Mouse (Mus musculus) hindlimb bud, embryonic 11.5 days (tissue): ENCODE measurements around the gene Rad51b.

Experiments
- DNase-seq: peaks from one replicate; pipeline ENCODE4 v3.0.0-alpha.2; 2012; ENCODE audit warnings: low read depth, low spot score; ENCODE audit errors: extremely low spot score

Gene Rad51b

DNA sequence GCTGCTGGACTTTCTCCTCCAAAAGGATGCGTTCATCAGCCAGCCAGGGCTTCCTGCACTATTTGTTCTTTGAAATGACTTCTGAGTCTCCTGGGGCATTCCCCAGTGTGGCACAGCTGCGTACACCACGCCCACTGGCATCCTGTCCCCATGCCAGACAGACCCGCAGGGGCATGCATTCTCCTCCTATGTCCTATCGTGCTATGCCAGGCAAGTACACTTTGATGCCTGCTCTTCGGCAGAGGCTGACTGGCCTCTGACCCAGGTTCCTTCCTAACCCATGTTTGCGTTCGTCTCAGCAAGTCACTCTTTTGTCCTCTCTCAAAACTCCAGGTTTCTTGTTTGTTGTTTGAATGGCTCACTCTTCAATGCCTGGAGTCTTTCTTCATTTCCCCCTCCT is 454.7 kb downstream of the Rad51b start:
- no peak for DNase-seq

DNA sequence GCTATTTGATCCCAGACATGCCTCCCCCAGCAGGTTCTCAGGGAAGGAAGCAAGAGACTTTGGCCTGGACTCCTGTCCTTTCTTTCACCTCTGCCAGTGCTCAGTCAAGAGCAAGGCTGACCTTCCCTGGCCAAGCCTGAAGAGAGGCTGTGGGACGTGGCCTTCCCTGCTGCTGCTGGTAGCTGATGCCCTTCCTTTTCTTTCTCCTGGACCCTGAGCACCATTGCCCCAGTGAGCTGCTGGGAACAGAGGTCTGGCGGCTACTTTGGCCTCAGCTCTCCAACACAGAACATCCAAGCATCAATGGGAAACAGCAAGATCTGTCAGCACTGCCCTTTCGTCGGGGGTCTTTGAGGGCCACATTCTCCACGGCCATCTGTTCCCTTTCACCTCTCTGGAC is 455.1 kb downstream of the Rad51b start:
- DNase-seq, result no peak

DNA sequence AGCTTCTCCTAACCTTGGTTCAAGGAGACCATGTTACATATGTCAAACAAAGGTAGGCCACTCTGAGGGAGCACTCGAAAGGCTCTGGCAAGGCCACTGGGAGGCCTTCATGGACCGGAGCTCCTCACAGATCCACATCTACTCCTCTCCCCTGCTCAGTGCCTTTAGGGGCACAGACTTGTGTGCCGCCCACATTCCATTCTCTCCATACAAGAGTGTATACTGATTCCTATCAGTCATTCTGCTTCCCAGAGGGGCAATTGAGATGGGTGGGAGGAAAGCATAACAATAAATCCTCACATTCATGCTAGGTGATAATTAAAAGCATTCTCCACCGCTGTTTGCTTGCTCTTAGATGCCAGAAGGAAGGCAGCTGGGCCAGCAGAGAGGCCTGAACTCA is 458.5 kb downstream of the Rad51b start:
- no peak for DNase-seq

DNA sequence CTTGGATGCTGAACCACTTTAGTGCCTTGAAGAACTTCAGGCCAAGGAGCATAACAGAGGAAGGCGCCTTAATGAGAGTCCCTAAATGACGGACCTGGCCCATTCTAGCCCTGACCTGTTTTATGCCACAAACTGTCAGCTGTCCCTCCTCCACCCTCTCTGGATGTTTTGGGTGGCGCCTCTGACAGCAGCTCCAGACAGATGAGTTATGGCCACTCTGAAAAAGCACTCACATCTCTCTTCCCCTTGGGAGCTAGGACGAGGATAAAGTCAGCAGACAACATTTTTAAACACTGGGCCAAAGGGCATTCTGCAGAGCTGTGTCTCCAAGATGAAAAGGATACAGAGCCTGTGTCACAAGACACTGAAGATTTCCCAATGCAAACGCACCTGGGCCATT is 459.3 kb downstream of the Rad51b start:
- no peak for DNase-seq

DNA sequence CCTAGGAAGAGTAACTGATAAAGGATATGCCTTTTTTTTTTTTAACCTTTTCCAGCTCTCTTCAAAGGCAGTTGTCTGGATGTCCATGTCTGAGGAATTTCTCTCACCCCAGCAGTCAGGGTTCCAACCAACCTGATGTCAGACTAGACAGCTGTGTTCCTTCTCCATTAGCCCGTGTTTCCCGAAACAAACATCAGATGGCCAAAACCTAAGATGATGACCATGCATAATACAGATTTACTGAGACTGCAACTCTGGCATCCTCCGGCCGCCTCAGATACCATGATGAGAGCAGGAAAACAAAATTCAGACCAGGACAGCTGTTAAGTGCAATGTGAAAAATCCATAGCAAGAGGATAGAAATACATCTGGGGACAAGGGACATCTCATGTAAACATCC is 460.7 kb downstream of the Rad51b start:
- no peak for DNase-seq

DNA sequence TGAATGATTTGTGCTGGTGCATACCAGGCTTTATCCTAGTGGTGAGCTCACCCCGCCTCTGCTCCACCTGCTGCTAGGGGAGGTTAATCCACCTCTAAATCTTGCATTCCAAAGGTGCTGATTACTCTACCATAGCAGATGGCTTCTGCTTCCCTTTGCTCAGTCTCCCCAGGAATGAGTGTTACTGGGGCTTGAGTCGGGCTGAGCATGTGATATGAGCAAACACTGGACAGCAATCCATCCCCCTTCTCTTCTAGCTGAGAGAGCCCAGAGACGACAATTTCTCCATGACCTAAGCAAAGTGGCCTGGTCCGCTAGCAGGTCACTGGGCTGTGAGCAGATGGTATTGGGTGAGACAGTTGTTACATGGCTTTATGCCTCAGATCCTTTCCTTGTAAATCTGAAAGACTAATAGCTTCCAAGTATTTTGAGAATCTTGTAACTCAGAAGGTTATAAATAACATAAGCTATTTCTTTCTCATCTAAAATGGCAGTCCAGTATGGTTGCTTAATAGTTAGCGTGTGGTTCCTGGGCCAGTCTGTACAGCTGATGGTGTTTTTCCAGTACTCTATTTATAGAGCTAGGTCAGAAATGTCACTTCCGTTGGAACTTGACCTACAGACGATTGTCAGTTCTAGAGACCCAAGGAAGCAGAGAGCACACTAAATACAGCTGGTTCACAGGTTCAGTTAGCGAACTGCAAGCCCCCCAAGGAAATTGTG is 462.3 kb downstream of the Rad51b start:
- no peak for DNase-seq

DNA sequence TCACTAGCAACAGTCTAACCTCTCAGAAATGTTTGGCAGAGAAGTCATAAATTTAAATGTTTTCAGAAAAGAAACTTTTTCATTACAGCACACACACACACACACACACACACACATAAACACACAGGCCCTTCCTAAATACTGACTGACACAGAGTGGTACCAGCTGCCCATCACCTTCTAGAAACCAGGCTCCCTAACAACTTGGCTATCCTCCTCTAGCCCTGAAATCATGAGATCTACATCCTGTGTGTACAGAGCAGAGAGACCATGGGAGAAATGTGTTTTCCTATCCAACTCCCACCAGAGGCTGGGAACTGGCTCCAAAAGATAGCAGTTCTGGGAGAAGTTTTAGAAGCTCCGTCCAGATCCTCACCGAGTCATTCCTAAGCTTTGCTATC is 464.1 kb downstream of the Rad51b start:
- no peak for DNase-seq

DNA sequence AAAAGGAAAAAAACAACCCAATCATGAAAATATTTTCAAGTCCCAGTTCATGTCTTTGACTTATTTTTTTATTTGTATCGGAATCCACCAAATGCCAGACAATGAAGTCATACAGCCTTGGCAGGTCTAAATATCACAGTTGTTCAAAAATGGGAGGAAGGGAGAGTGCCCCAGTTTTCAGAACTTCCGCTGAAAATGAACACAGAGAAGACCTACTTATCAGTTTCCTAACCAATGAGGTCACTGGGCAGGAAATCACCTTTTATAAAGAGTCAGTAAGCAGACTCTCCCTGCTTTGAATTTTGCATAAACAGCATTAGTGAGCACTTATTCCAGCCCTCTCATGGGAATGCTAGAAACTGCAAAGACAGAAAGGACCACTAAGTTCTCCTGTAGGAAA is 465.0 kb downstream of the Rad51b start:
- DNase-seq, result no peak

DNA sequence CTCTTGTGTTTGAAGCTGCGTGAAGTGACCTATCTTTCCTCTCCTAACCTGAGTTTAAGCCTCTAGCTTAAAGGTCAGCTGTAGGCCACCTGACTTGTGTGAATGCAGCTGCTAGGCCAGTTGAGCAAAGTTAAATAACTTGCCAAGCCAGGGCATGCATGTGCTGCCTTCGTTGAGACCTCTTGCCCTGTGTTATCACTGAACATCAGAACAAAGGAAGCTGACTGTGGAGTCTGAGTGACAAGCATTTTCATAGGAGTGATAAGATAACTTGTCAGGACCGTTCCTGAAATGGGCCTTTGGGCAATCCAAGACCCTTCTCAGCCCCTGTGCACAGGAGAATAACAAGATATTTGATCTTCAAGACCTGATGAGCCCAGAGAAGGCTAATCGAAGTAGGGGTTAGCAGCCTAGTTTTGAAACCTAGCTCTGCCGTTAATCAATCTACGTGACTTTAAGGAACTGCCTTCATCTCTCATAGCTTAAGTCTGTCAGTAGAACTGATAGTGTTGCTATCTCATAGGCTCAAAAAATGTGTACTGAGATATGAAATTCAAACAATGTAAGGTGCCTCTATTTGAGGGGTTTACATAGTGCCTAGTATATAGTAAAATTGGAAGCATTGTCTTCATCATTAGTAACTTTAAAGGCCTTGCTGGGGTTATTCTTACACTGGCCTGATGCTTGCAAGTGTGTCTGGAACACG is 465.6 kb downstream of the Rad51b start:
- DNase-seq, result no peak

DNA sequence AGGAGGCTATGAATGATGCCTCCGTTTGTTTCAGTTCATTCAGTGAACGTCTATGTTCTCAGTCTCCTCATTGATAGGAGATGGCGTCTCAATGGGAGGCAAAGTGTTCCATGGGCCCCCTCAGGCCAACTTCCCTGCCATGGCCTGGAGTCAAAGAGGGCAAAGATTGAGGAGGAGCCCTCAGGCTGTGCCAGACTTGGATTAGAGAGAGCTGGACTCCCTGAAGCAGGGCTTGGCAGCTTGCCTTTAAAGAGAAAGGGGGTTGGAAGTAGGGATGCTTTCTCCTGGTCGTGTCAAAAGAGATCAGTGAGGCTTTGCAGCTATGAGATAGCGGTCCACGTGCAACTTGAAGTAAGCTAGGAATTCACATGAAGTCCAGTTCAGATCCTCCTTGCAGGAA is 469.0 kb downstream of the Rad51b start:
- DNase-seq, result no peak

DNA sequence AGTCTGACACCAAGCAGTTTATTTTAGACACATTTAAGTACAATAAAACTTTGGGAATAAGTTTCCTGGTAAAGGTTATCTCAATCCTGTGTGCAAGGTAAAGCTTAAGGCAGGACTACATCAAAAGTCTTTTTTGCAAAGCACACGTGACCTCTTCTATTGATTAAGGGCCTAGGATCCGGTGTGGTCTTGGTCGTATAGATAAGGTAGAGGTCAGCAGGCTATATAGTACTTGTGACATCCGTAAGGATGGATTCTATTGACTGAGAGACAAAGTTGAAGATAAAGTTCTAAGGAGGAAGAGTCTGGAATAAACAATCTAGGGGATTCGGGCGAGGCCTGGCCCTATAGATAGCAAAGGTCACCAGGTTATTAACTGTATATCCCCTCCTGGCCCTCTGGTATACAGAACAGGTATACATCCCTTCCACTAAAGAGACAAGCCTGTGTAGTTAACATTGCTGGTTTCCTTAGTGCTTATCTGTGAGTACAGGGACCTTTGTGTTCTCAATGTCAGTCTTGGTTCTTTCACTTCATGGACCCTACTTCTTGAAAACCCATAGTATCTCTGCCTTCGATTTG is 471.8 kb downstream of the Rad51b start:
- no peak for DNase-seq

DNA sequence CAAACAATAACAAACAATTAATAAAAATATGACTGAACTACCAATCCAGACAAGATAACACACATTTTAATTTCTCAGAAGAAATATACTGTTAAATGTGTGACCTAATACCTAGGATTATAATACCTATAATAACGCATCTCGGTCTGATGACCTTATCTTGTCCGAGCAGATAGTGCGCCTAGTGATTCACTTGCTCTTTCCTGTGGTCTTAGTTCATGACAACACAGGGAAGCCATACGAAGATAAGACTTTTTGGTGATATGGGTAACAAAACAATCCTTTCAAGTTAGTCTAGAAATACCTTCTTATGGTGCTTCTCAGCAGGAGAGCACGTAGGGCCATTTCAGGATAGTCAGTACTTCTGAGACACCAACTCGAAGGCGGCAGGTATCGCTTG is 472.7 kb downstream of the Rad51b start:
- DNase-seq, result no peak

DNA sequence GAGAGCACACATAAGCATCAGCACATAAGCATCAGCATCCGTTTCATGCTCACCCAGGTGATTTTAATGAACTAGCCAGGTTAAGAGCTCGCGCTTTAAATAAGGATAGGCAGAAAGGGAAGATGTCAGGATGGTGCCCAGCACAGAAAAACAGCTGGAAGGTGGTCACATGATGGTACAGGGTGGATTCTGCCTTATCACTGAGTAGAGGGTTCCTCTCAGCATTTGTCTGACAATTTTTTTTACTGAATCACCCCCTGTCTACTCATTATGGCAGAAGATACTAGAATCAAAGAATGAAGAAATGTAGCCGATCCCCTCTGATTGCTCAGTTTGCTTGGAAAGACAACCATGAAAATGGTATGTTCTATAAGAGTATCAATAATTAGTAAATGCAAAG is 474.1 kb downstream of the Rad51b start:
- no peak for DNase-seq

DNA sequence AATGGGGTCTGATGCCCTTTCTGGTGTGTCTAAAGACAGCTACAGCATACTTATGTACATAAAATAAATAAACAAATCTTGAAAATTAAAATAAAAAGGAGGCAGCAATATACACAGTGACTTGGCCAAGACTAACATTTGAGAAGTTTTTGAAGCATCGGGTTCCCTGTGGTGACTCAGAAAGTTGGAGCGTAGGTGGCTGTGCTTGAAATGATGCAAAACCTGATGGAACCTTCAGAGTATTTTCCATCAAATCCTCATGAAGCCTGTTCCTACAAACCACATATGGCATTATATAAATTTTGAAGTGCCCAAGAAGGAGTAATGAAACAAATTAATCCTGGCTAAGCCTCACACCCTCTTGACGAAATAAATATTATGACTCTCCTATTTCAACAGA is 474.7 kb downstream of the Rad51b start:
- DNase-seq, result no peak

DNA sequence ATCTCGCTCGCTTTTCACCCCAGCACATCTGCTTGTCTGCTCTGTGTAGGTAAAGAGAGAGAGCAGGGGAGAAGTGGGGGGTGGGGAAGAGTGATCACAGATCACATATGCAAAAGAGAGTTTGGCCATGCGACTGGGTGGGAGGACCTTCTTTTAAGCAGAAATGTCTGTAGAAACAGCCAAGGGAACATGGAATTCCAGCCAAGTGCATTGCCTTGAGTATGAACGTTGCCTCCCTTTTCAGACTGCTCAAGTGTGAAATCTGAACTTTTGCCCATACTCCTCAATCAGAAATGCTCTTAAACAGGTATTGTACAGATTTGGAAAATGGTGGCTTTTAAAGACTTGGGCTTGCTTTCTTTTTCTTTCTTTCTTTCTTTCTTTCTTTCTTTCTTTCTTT is 476.2 kb downstream of the Rad51b start:
- DNase-seq, result no peak

DNA sequence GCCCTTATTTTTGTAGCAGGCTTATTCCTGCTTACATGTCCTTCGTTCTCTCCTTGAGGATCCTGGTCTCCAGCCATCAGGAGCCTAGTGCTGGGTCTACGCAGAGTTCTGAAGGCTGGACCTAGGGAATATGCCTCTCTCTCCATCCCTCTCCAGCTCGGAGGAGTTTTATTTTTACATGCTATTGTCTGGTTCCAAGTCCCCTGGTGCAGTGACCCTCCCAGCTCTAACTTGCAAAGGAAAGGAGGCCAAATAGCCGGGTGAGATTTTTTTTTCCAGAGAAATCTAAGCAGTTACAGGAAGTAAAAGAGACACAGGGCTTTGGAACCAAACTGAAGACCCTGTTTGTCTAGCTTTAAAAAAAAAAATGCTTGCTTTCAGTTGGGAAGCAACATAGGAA is 477.5 kb downstream of the Rad51b start:
- DNase-seq, result no peak

DNA sequence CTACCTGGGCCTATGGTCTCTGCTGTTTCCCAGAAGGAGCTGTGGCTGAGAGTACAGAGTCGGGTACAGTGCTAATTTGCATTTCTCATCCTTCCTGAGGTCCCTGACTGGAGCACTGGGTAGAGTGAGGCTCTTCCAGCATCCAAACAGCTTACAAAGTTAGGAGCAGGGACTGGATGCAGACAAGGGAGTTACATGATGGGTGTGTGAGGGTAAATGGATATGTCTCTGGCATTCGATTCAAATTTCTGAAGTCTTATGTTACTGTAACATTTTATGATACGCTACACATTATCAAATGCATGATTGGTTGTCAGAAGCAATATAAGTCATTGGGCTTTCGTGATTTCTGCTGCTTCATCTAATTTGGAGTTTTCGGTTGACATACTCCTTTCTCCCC is 479.7 kb downstream of the Rad51b start:
- DNase-seq, result no peak

DNA sequence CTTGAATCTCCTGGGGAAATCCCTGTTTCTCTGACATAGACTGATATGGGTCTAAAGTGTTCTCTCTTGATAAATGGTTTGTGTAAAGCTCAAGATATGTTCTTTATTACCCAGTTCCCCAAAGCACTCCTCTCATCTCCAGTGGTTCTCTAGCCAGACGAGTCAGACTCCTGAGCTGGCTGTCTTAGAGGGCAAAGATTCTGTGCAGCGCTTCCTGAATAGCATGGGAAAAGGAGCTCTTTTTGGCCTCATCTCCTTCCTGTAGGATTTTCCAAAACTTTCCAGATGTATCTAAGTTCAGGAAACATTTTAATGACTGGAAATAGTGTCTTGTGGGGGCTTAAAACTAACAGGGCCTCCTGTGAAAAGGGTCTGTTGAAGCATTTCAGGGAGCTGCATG is 483.7 kb downstream of the Rad51b start:
- DNase-seq, result no peak

DNA sequence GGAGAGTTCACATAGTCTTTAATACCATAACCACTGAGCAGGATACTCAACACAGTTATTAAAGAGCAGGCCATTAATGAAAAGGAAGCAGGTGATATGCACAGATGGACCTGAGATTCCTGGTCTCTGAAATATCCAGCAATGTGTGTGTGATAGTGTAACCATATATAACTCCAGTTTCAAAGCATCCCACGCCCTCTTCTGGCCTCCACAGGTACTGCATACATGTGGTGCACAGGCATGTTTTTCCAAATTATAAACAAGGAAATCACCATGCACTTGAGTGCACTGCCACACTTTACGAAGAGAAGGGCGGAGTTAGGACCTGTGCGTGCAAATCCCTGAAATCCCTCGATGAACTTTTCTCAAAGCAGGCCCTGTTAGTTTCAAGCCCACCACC is 484.7 kb downstream of the Rad51b start:
- no peak for DNase-seq

DNA sequence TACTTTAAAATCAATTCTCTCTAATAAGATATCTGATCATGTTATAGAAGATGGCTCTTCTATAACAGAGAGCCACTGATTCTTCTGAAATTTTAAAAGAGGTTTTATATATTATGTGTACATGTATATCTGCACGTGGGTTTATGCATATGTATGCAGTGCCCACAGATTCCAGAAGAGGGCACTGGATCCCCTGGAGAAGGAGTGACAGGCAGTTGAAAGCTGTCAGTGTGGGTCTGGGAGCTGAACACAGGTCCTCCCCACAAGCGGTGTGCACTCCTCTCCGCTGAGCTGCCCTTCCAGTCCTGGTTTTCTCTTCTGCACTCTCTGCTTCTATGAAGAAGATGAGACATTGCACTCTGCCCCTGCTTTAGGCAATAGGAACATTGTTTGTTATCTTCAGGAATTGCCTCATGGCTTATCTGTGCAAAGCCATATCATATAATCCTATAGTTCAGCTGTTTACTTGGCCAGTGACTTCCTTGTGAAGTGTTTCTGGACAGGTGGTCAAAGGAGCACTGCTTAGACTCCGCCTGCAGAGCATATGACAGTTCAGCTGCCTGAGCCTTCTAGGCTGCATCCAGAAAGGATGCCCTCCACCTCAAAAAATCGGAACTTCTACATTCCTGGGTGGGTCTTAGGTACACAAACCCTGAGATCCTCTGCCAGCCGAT is 485.5 kb downstream of the Rad51b start:
- DNase-seq, result no peak

DNA sequence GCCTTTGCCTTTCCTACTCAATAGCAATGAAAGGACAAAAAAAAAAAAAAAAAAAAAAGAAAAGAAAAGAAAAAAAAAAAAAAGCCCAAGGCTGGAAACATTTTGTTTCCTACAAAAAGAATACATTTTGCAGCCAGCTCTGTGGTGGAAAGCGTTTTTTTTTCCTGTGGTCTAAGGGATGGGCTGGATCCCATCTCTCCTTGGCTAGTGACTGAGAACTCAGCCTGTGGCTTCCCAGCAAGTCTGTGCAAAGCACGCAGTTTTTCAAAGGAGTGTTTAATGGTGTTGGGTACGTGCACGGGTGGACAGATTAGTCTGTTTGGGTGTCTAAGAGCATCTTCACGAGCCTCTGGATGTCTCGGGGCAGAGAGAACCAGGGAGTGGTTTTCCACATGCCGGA is 487.1 kb downstream of the Rad51b start:
- no peak for DNase-seq

DNA sequence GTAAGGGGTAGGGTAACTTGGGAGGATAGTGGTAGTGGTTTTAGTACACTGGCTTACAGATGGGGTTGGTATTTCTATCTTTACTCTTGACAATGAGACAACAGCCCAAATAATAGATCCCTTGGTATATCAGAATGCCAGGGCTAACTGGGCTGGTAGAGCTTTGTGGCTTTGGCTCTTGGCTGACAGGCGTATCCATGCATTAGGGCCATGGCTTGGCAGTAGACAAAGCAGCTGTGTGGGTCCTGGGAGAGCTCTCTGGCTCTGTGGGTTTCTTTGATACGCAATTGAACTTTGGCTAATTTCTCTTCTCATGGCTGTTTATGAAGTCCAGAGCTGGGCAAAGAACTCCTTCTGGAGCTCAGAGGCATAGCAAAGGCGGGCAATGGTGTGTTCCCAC is 488.6 kb downstream of the Rad51b start:
- no peak for DNase-seq
